Mouse (Mus musculus): ENCODE results near the gene Dpysl5. TPM values are rescaled to one million over a fixed set of nuclear protein-coding genes. Genes with fewer than 3 reads are reported as not detected.

Gene Dpysl5
- polyA plus RNA-seq, 1 experiment from 2014 or later: 10.4 TPM

GRCm38 (mm10) chr5:30738127-30738828 is 26.9 kb downstream of the Dpysl5 start:
- H3K4me2 ChIP-seq (ENCODE audit: low read length): no peak overlapping the region
- ATAC-seq (replicated peaks; ENCODE audit: low FRiP score, low TSS enrichment, low read depth) (no peak), DNase-seq (ENCODE audit: low spot score) (no peak)
- H3K27me3 ChIP-seq (replicated peaks; ENCODE audit: control insufficient read depth, insufficient read depth, low read length): no peaks in the 10 kb centered on the region
- H3K4me1 ChIP-seq (replicated peaks; ENCODE audit: control insufficient read depth, insufficient read depth, low read length): no peaks in the 10 kb centered on the region; the same call in 1 of the 2 replicates
- H3K27ac ChIP-seq (ENCODE audit: low read depth): no peak overlapping the region
- H3K9me3 ChIP-seq (ENCODE audit: control insufficient read depth, low read length): no peaks in the 10 kb centered on the region
- WGBS: 40% methylated on average over 10 of the region's 10 CpGs
- no peak overlapping the region for H3K4me3 ChIP-seq (ENCODE audit: low read depth, low read length)
- H3K9ac ChIP-seq (ENCODE audit: low read length): no peak overlapping the region
- H3K36me3 ChIP-seq (ENCODE audit: control insufficient read depth, insufficient read depth, low read length): no peaks in the 10 kb centered on the region

GRCm38 (mm10) chr5:30739595-30739994 is 28.2 kb downstream of the Dpysl5 start:
- no peak for ATAC-seq (replicated peaks; ENCODE audit: low FRiP score, low TSS enrichment, low read depth)
- no peak for DNase-seq (ENCODE audit: low spot score)
- WGBS: 72% methylated on average over 8 of the region's 8 CpGs
- Histone ChIP-seq H3K27me3 (replicated peaks; ENCODE audit: control insufficient read depth, insufficient read depth, low read length) (no peaks in the 10 kb centered on the region), H3K27ac (ENCODE audit: low read depth) (no peak overlapping the region), H3K9me3 (ENCODE audit: control insufficient read depth, low read length) (no peaks in the 10 kb centered on the region), H3K9ac (ENCODE audit: low read length) (no peak overlapping the region), H3K4me3 (ENCODE audit: low read depth, low read length) (no peak overlapping the region), H3K4me2 (ENCODE audit: low read length) (no peak overlapping the region), H3K36me3 (ENCODE audit: control insufficient read depth, insufficient read depth, low read length) (no peaks in the 10 kb centered on the region), H3K4me1 (replicated peaks; ENCODE audit: control insufficient read depth, insufficient read depth, low read length) (no peaks in the 10 kb centered on the region; the same call in 1 of the 2 replicates)

- no peaks in the 10 kb centered on the region for H3K36me3 ChIP-seq (ENCODE audit: control insufficient read depth, insufficient read depth, low read length)
- H3K9me3 ChIP-seq (ENCODE audit: control insufficient read depth, low read length): no peaks in the 10 kb centered on the region
- H3K27ac ChIP-seq (ENCODE audit: low read depth): no peak overlapping the region
- no peaks in the 10 kb centered on the region for H3K27me3 ChIP-seq (replicated peaks; ENCODE audit: control insufficient read depth, insufficient read depth, low read length)
- H3K4me2 ChIP-seq (ENCODE audit: low read length): no peak overlapping the region
- no peaks in the 10 kb centered on the region for H3K4me1 ChIP-seq (replicated peaks; ENCODE audit: control insufficient read depth, insufficient read depth, low read length)
- H3K9ac ChIP-seq (ENCODE audit: low read length): no peak overlapping the region
- WGBS: 74% methylated on average over 12 of the region's 12 CpGs
- ATAC-seq (replicated peaks; ENCODE audit: low FRiP score, low TSS enrichment, low read depth) (no peak), DNase-seq (ENCODE audit: low spot score) (no peak)
- no peak overlapping the region for H3K4me3 ChIP-seq (ENCODE audit: low read depth, low read length)
These were observed 38.4 kb downstream of the Dpysl5 start for GRCm38 (mm10) chr5:30749582-30750311.

- 74% methylated on average over 5 of the region's 5 CpGs for WGBS
- DNase-seq (ENCODE audit: low spot score) (no peak), ATAC-seq (replicated peaks; ENCODE audit: low FRiP score, low TSS enrichment, low read depth) (no peak)
- Histone ChIP-seq H3K9me3 (ENCODE audit: control insufficient read depth, low read length) (no peaks in the 10 kb centered on the region), H3K4me1 (replicated peaks; ENCODE audit: control insufficient read depth, insufficient read depth, low read length) (no peaks in the 10 kb centered on the region), H3K4me3 (ENCODE audit: low read depth, low read length) (no peak overlapping the region), H3K9ac (ENCODE audit: low read length) (no peak overlapping the region), H3K27ac (ENCODE audit: low read depth) (no peak overlapping the region), H3K36me3 (ENCODE audit: control insufficient read depth, insufficient read depth, low read length) (no peaks in the 10 kb centered on the region), H3K27me3 (replicated peaks; ENCODE audit: control insufficient read depth, insufficient read depth, low read length) (no peaks in the 10 kb centered on the region), H3K4me2 (ENCODE audit: low read length) (no peak overlapping the region)
These were observed 39.7 kb downstream of the Dpysl5 start for GRCm38 (mm10) chr5:30751071-30751470.

- H3K36me3 ChIP-seq (ENCODE audit: control insufficient read depth, insufficient read depth, low read length): no peaks in the 10 kb centered on the region
- no peaks in the 10 kb centered on the region for H3K9me3 ChIP-seq (ENCODE audit: control insufficient read depth, low read length)
- DNase-seq (ENCODE audit: low spot score) (no peak), ATAC-seq (replicated peaks; ENCODE audit: low FRiP score, low TSS enrichment, low read depth) (no peak)
- H3K4me3 ChIP-seq (ENCODE audit: low read depth, low read length): no peak overlapping the region
- 76% methylated on average over 4 of the region's 4 CpGs for WGBS
- no peaks in the 10 kb centered on the region for H3K4me1 ChIP-seq (replicated peaks; ENCODE audit: control insufficient read depth, insufficient read depth, low read length)
- H3K27me3 ChIP-seq (replicated peaks; ENCODE audit: control insufficient read depth, insufficient read depth, low read length): no peaks in the 10 kb centered on the region
- no peak overlapping the region for H3K27ac ChIP-seq (ENCODE audit: low read depth)
- H3K4me2 ChIP-seq (ENCODE audit: low read length): no peak overlapping the region
- no peak overlapping the region for H3K9ac ChIP-seq (ENCODE audit: low read length)
These were observed 41.8 kb downstream of the Dpysl5 start for GRCm38 (mm10) chr5:30753128-30753527.

- ATAC-seq (replicated peaks; ENCODE audit: low FRiP score, low TSS enrichment, low read depth) (no peak), DNase-seq (ENCODE audit: low spot score) (peak; percentile 54)
- H3K4me2 ChIP-seq (ENCODE audit: low read length): no peak overlapping the region
- H3K9me3 ChIP-seq (ENCODE audit: control insufficient read depth, low read length): no peaks in the 10 kb centered on the region
- no peaks in the 10 kb centered on the region for H3K27me3 ChIP-seq (replicated peaks; ENCODE audit: control insufficient read depth, insufficient read depth, low read length)
- H3K9ac ChIP-seq (ENCODE audit: low read length): no peak overlapping the region
- no peaks in the 10 kb centered on the region for H3K4me1 ChIP-seq (replicated peaks; ENCODE audit: control insufficient read depth, insufficient read depth, low read length)
- no peak overlapping the region for H3K4me3 ChIP-seq (ENCODE audit: low read depth, low read length)
- no peak overlapping the region for H3K27ac ChIP-seq (ENCODE audit: low read depth)
- H3K36me3 ChIP-seq (ENCODE audit: control insufficient read depth, insufficient read depth, low read length): no peaks in the 10 kb centered on the region
- 26% methylated on average over 5 of the region's 5 CpGs for WGBS
These were observed 43.9 kb downstream of the Dpysl5 start for GRCm38 (mm10) chr5:30755215-30755614.

GRCm38 (mm10) chr5:30762815-30763510 is 51.6 kb downstream of the Dpysl5 start:
- ATAC-seq (replicated peaks; ENCODE audit: low FRiP score, low TSS enrichment, low read depth) (no peak), DNase-seq (ENCODE audit: low spot score) (no peak)
- Histone ChIP-seq H3K9ac (ENCODE audit: low read length) (no peak overlapping the region), H3K27me3 (replicated peaks; ENCODE audit: control insufficient read depth, insufficient read depth, low read length) (no peaks in the 10 kb centered on the region), H3K4me3 (ENCODE audit: low read depth, low read length) (no peak overlapping the region), H3K36me3 (ENCODE audit: control insufficient read depth, insufficient read depth, low read length) (no peaks in the 10 kb centered on the region), H3K27ac (ENCODE audit: low read depth) (no peak overlapping the region), H3K9me3 (ENCODE audit: control insufficient read depth, low read length) (no peaks in the 10 kb centered on the region), H3K4me1 (replicated peaks; ENCODE audit: control insufficient read depth, insufficient read depth, low read length) (no peaks in the 10 kb centered on the region), H3K4me2 (ENCODE audit: low read length) (no peak overlapping the region)
- 59% methylated on average over 14 of the region's 14 CpGs for WGBS

- no peaks in the 10 kb centered on the region for H3K36me3 ChIP-seq (ENCODE audit: control insufficient read depth, insufficient read depth, low read length)
- peaks cover 4% of the 10 kb centered on the region; the same call in 1 of the 2 replicates for H3K4me1 ChIP-seq (replicated peaks; ENCODE audit: control insufficient read depth, insufficient read depth, low read length)
- ATAC-seq (replicated peaks; ENCODE audit: low FRiP score, low TSS enrichment, low read depth) (no peak), DNase-seq (ENCODE audit: low spot score) (no peak)
- no peaks in the 10 kb centered on the region for H3K9me3 ChIP-seq (ENCODE audit: control insufficient read depth, low read length)
- no peak overlapping the region for H3K4me2 ChIP-seq (ENCODE audit: low read length)
- no peaks in the 10 kb centered on the region for H3K27me3 ChIP-seq (replicated peaks; ENCODE audit: control insufficient read depth, insufficient read depth, low read length)
- H3K4me3 ChIP-seq (ENCODE audit: low read depth, low read length): no peak overlapping the region
- H3K27ac ChIP-seq (ENCODE audit: low read depth): no peak overlapping the region
- no peak overlapping the region for H3K9ac ChIP-seq (ENCODE audit: low read length)
- WGBS: 83% methylated on average over 5 of the region's 5 CpGs
These were observed 52.1 kb downstream of the Dpysl5 start for GRCm38 (mm10) chr5:30763511-30763830.

Measured in intestine, embryonic 14.5 days (tissue).